Mouse (Mus musculus) embryonic stem cell, embryonic (primary cell): ENCODE data around the gene Gm49322.

ENCODE experiments used
- CTCF ChIA-PET, 4 experiments: fragments of 300-600 bp in 2 of 4; fragments of 350-600 bp in 2 of 4; sonication (Branson Sonifier 250); formaldehyde crosslinking; loops; one replicate each; lab custom pipeline; 2022; ENCODE audit warnings: inconsistent platforms in 2 of 4; lab: Charles Lee
- POLR2A ChIA-PET, 4 experiments: fragments of 300-600 bp in 2 of 4; fragments of 350-600 bp in 2 of 4; sonication (Branson Sonifier 250); formaldehyde crosslinking; loops; one replicate each; lab custom pipeline; 2022; ENCODE audit warnings: antibody characterized with exemption in 4 of 4, inconsistent platforms in 1 of 4; lab: Charles Lee

Gene Gm49322

DNA sequence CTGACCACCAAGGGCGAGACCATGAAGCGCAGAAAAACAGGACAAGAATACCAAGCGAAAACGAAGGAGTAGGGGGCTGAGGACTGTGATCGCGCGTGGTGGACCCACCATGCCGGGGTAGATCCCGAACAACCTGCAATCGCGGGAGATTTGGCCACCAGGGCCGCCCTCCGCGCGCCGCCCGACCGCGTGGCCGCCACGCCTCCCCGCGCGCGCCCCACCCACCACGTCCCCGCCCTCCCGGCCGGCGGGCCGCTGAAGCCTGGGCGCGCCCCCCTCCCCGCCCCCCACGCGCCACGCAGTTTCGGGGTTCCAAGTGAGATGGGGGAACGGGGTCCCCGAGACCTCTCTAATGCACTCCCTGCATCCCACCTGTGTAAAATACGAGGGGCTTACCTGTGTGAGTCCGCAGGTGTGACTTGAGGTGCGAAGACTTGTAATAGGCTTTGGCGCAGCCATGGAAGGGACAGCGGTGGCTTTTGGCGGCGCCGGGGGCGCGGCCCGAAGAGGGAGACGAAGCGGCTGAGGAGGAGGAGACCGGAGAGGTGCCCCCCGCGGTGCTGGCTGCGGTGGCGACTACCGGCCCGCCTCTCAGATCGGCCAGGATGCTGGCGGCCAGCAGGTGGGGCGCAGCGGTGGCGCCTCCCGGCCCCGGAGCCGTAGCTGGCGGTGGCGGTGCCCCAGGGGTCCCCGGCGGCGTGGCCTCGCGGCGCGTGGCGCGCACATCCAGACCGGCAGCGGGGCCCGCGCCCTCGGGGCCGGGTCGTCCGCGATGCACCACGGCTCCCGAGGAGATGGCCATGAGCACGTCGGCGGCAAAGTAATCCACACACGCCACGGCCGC, 29.2 kb upstream of the Gm49322 start:
- ChIA-PET CTCF (interaction anchor here (0.6 to 3.9 kb wide), 16 partner anchors 10 to 203 kb away, joined by 3 to 55 read pairs (median 14); partner anchors contain the start of genes Rexo1 (in 3 of the 4), Abhd17a (in 1 of the 4) and Btbd2 (in 1 of the 4)), POLR2A (interaction anchor here in 3 of 4 experiments (0.7 to 4.9 kb wide), 40 partner anchors 7 to 409 kb away, joined by 3 to 200 read pairs (median 7); partner anchors contain the start of genes Csnk1g2 (in 3 of the 3), Rexo1 (in 3 of the 3), Abhd17a (in 1 of the 3) and Adat3 (in 1 of the 3))

DNA sequence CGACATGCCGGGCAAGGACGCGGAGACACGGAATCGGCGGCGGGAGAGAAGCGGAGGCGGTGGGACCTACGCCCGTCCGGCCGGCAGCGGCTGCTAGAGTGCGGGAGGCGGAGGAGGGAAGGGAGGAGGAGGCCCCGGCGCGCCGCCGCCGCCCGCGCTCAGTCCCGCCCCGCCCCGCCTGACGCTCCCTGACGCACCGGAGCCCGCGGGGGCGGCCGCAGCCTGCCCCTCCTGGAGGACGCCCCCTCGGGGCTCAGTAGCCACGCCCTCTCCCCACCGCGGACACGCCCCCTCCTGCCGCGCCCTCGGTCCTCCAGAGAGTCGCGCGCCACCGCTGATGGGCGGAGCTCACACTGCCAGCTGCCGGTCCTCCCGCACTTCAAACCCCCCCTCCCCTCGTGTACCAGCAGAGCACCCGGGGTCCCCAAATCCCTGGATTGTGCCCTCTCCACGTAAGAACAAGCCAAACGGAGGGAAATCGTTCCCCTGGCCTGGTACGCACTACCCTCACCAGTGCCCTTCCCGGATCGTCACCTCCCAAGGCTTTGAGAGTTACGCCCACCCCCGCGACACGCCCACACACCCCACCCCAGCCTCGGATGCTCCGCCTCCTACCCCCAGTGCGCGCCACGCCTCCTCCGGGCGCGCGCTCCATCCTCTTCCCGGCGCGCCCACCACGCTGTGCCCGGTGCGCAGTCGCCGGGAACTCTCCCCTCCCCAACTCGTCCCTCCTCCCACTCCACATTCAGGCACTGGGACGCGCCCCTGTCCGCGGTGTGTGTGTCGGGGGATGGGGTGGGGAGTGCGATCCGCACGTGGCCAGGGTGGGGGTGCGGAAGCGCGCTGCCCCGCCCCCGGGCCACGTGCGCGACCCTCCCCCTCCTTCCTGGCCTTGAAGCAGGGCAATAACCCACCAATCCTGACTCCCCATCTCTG, 28.4 kb upstream of the Gm49322 start, which contains the start of gene Klf16:
TSS of gene Klf16 (minus strand) at position 127 of the 936 bp plus-strand sequence.
- POLR2A ChIA-PET = interaction anchor here in 3 of 4 experiments (0.5 to 4.9 kb wide), 67 partner anchors 8 to 410 kb away, joined by 3 to 200 read pairs (median 5); partner anchors contain the start of genes Abhd17a (in 3 of the 3), Csnk1g2 (in 3 of the 3), Rexo1 (in 3 of the 3) and Gadd45b (in 2 of the 3)
- CTCF ChIA-PET = interaction anchor here (0.6 to 3.9 kb wide), 46 partner anchors 8 to 414 kb away, joined by 3 to 55 read pairs (median 6); partner anchors contain the start of genes Rexo1 (in 3 of the 4), Csnk1g2 (in 2 of the 4), Abhd17a (in 1 of the 4) and Adat3 (in 1 of the 4)

DNA sequence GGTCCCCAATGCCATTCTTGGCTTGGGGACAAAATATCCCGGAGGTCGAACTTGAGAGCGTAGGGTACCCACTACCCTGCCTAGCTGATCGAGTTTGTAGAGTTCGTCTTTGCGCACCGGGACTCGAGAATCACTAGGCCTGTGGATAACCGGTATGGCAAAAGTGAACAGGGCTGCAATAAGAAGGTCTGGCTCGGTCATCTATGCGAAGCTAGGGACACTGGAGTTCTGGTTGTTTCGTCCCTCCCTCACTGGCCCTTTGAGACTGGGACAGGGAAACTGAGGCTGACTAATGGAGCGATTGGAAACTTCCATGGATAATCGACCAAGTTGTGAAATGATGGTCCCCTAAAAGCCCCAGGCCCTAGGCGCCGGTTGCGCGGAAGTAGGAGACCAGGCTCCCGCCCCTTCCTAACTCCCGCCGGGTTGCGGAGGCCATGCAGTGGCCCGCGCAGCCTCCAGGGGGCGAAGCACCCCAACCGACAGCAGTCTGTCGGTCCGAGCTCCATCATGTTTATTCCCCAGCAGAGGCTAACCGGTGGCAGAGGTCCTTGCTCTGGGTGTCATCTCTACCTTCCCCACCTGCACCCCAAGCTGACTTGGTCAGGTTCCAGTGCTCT, 27.6 kb upstream of the Gm49322 start:
- POLR2A ChIA-PET = interaction anchor here (0.6 to 4.9 kb wide), 106 partner anchors 8 to 598 kb away, joined by 3 to 200 read pairs (median 4); partner anchors contain the start of genes Abhd17a (in 4 of the 4), Csnk1g2 (in 3 of the 4), Rexo1 (in 3 of the 4) and Adat3 (in 2 of the 4)
- CTCF ChIA-PET = interaction anchor here (0.5 to 3.9 kb wide), 118 partner anchors 8 to 619 kb away, joined by 3 to 55 read pairs (median 4); partner anchors contain the start of genes Mknk2 (in 3 of the 4), Abhd17a (in 2 of the 4), Csnk1g2 (in 2 of the 4) and Rexo1 (in 2 of the 4)

DNA sequence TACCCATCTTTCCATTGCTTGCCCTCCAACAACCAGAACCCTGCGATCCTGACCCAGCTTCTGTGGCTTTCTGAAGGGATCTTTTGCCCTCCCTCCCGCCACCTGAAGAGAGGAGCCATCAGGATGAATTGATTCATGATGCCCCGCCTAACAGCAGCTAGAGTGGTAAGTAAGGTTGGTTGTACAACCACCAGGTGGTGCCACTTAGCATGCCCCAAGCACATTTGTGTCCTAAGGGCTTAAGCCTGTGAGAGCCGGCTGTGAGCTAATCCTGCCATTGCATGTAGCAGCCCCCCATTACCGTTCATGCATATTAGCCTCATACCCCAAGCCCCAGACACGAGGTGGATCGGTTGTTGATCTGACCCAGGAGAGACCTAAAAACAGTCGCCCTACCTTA, 26.9 kb upstream of the Gm49322 start:
- ChIA-PET POLR2A (interaction anchor here (0.7 to 4.9 kb wide), 101 partner anchors 8 to 597 kb away, joined by 3 to 200 read pairs (median 4); partner anchors contain the start of genes Abhd17a (in 4 of the 4), Csnk1g2 (in 3 of the 4), Rexo1 (in 3 of the 4) and Adat3 (in 2 of the 4)), CTCF (interaction anchor here (0.6 to 3.9 kb wide), 114 partner anchors 8 to 619 kb away, joined by 3 to 55 read pairs (median 4); partner anchors contain the start of genes Mknk2 (in 3 of the 4), Abhd17a (in 2 of the 4), Csnk1g2 (in 2 of the 4) and Rexo1 (in 2 of the 4))

DNA sequence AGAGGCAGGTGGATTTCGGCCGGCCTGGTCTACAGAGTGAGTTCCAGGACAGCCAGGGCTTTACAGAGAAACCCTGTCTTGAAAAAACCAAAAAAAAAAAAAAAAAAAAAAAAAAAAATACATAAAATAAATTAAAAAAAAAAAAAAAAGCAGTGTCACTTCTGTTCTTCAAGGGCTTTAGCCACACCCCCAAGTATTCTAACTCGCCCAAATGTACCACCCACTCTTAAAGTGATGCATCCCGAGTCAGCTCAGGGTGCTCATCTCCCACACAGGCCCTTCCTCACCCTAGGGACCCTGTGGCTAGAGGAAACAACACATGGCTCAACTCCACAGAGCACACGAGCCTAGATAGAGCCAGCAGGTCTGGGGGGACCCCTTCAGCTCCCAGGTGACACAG, 22.8 kb upstream of the Gm49322 start:
- POLR2A ChIA-PET = interaction anchor here in 2 of 4 experiments (0.6 to 9.8 kb wide), 25 partner anchors 9 to 346 kb away, joined by 3 to 214 read pairs (median 4); partner anchors contain the start of genes Csnk1g2 (in 2 of the 2), Mknk2 (in 2 of the 2), Adat3 (in 1 of the 2) and Atp8b3 (in 1 of the 2)
- CTCF ChIA-PET = interaction anchor here in 2 of 4 experiments (0.6 to 2.0 kb wide), 5 partner anchors 13 to 94 kb away, joined by 3 to 7 read pairs (median 5); no protein-coding TSS in a partner anchor

DNA sequence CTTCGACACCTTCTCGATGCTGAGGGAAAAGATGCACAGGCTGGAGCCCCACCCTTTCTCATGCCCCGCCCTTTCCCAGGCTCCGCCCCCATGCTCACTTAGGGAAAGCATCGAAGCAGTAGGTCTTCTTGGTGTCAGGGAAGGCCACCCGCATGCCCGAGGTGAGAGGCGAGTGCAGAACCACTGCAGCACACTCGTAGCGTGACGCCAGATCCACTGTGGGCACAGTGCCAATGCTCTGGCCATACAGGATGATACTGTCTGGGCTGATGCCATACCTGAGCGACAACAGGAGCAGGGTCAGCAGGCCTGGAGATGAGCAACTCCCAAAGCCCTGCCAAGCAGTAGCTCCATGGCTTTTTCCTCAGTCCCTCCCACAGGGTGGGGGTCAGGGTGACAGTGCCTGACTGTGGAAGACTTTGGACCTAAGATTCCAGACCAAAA, 21.8 kb upstream of the Gm49322 start:
- CTCF ChIA-PET = interaction anchor here in 2 of 4 experiments (0.8 to 2.0 kb wide), 12 partner anchors 15 to 138 kb away, joined by 3 to 7 read pairs (median 4); partner anchors contain the start of genes Atp8b3 (in 1 of the 2) and Csnk1g2 (in 1 of the 2)

DNA sequence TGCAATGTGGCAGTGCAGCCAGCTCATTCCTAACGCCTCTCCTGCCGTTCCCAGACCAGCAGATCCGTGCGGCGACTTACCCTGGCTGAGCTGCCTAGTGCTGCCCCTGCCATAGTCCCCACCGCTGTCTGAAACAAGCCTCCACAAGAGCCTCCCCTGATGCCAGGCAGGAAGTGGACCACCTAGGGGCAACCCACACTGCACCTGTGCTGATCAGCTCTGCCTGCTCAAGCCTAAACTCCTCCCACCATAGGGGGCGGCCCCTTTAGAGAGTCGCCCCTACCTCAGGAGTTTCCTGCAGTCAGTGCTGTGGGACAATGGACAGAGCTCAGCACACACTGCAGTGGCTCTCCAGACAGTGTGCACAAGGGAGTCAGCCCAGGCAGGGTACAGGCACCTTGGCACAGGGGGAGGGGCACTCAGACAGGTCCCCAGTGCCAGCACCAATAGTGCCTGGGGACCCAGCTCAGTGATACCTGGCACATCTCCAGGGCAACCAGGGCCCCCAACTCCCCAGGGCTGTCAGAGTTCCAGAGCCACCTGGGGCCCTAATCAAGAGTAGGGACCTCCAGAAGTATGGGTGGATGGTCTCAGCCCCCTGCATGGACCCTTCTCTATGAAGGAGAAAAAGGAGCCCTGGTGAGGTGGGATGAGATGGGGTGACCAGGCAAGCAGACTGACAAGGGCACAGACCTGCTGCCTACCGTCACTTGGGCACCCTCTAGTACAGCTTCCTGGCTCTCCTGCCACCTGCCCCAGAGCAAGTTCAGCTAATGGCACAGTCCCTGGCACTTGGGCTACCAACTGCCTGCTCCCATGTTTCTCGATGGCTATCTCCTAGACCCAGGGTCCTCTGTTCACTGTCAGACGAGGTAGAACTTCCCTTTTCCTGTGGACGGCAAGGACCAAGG, 20.9 kb upstream of the Gm49322 start:
- ChIA-PET POLR2A (interaction anchor here in 3 of 4 experiments (0.5 to 9.8 kb wide), 42 partner anchors 11 to 418 kb away, joined by 3 to 214 read pairs (median 4); partner anchors contain the start of genes Csnk1g2 (in 2 of the 3), Mknk2 (in 2 of the 3), Adat3 (in 1 of the 3) and Atp8b3 (in 1 of the 3)), CTCF (interaction anchor here in 2 of 4 experiments (0.8 to 2.0 kb wide), 11 partner anchors 15 to 137 kb away, joined by 3 to 7 read pairs (median 4); partner anchors contain the start of gene Atp8b3 (in 1 of the 2))

More for the DNA sequence above, 21.8 kb upstream of the Gm49322 start:
- POLR2A ChIA-PET = interaction anchor here in 3 of 4 experiments (0.5 to 9.8 kb wide), 45 partner anchors 10 to 346 kb away, joined by 3 to 214 read pairs (median 4); partner anchors contain the start of genes Csnk1g2 (in 2 of the 3), Gadd45b (in 2 of the 3), Mknk2 (in 2 of the 3) and Adat3 (in 1 of the 3)

DNA sequence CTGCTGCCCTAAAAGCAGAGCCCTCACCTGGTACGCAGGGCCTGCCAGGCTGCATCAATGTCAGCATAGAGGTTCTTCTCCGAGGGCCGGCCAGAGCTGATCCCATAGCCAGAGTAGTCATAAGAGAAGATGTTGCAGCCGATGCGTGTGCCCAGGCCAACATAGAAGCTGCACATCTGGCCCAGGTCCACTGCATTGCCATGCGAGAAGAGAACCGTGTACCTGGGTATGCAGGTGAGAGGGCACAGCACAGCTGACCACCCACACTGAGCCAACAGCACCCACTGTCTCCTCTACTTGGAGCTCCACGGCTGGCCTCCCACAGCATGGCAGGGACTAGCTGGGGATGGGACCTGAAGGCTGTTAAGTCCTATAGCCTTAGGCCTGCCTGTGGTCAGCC, 20.2 kb upstream of the Gm49322 start:
- POLR2A ChIA-PET = interaction anchor here in 3 of 4 experiments (0.6 to 9.8 kb wide), 16 partner anchors 10 to 91 kb away, joined by 3 to 214 read pairs (median 6); partner anchors contain the start of genes Mknk2 (in 2 of the 3), Csnk1g2 (in 1 of the 3) and Rexo1 (in 1 of the 3)
- CTCF ChIA-PET = interaction anchor here in 2 of 4 experiments (0.9 to 1.7 kb wide), 3 partner anchors 25 to 75 kb away, joined by 5 to 6 read pairs (median 5); no protein-coding TSS in a partner anchor

DNA sequence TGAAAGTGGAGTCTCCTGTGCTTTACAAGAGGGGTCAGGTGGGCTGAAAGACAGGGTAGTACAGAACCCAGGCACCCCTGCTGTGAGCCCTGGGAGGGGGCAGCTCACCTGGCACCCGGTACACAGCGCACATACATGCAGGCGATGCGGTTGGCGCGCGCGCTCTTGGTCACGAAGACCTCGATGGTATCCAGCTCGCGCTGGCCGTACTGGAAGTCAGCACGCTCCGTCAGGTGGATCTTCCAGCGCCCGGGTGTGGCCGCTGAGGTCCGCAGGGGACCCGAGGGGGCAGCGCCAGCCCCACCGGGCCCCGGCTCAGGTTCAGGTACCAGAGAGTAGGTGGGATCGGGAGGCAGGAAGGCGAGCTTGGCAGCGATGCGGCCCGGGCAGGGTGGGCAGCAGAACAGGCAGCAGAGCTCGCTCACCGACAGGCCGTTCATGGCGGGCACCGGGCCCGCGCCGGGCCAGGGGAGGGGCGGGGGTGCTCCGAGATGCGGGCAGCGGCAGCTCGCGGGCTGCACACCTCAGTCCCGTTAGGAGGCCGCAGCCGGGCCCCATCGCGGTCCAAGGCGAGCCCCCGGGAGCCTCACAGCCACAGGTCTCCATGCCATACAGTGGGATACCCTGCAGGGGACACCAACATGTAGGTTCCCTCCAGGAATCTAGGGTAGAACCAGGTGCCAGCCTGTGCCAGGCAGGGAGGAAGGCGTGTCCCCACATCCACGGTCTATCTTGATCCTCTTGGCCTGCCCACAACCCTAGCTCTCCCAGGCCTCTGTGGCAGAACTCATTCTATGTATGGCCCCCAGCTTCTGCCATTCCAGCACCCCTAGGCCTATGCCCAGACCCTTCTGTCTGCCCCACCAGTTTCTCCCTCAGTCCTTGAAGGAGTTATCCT, 19.2 kb upstream of the Gm49322 start:
- ChIA-PET CTCF (interaction anchor here (0.6 to 1.6 kb wide), 8 partner anchors 8 to 213 kb away, joined by 3 to 7 read pairs (median 4); no protein-coding TSS in a partner anchor), POLR2A (interaction anchor here (0.6 to 9.8 kb wide), 31 partner anchors 8 to 1071 kb away, joined by 3 to 214 read pairs (median 4); partner anchors contain the start of genes Csnk1g2 (in 3 of the 4), Klf16 (in 2 of the 4), Mknk2 (in 2 of the 4) and Adat3 (in 1 of the 4))

DNA sequence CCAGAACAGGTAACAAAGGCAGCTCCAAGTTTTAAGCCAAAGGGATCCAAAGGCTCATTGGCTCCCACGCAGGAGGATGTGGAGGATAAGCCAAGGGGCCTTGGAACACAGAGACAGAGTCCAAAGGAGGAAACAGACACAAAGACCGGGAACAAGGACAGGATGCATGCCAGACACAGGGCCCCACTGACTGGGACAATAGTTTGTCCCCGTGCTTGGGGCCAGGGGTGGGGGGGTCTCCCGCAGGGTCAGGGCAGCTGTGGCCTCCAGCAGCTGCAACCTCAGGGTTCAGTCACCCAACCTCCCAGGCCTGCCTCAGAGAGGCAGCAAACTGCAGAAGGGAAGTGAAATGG, 18.5 kb upstream of the Gm49322 start:
- CTCF ChIA-PET = interaction anchor here in 3 of 4 experiments (0.6 to 1.6 kb wide), 5 partner anchors 9 to 213 kb away, joined by 3 to 5 read pairs (median 3); no protein-coding TSS in a partner anchor
- POLR2A ChIA-PET = interaction anchor here (0.6 to 9.8 kb wide), 24 partner anchors 8 to 1071 kb away, joined by 3 to 214 read pairs (median 4); partner anchors contain the start of genes Csnk1g2 (in 3 of the 4), Klf16 (in 2 of the 4), Mknk2 (in 2 of the 4) and Adat3 (in 1 of the 4)

DNA sequence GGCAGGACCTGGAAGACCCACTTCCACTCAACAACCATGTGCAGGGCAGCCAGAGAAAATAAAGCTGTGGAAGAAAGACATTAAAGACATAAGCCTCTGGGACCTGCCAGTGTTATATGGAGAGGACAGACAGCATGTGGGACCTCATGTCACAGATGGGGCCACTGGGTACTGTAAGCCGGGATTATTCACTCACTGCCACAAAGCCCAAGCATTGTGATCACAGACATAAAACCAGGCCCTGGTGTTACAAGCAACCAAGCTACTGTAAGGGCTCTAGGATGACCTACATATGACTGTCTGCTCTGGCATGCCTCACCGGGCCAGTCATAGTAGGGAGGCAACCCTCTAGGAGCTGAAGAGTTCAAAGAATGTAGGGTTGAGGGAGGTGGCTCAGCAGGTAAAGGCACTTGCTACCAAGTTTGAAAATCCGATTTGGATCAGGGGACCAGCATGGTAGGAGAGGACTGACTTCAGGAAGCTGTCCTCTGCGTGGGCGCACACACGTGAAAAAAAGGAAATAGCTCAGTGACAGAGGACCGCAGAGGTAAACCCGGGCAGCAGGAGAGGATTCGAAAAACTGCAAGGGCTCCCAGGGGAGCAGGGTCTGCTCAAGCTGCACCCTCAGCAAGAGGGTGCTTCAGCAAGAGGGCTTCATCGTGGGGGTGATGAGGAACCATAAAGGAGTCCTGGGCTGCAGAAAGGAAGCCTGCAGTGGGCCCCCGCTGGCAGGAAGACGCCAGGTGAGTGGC, 16.5 kb upstream of the Gm49322 start:
- ChIA-PET CTCF (interaction anchor here (0.5 to 2.5 kb wide), 20 partner anchors 10 to 1835 kb away, joined by 3 to 49 read pairs (median 5); partner anchors contain the start of genes Atp8b3 (in 1 of the 4), Csnk1g2 (in 1 of the 4), Klf16 (in 1 of the 4) and Rexo1 (in 1 of the 4)), POLR2A (interaction anchor here (0.6 to 9.8 kb wide), 60 partner anchors 9 to 919 kb away, joined by 3 to 214 read pairs (median 6); partner anchors contain the start of genes Rexo1 (in 3 of the 4), Adat3 (in 2 of the 4), Csnk1g2 (in 2 of the 4) and Scamp4 (in 2 of the 4))
